Mouse (Mus musculus): ENCODE measurements at regions not wholly inside any gene's neighbourhood (a gene's known extent, or its start where the extent isn't known, plus 50 kb on each side); places are given as distances from the start of the nearest gene placed in this dataset.

GRCm38 (mm10) chr8:54372921-54373320 lies 156.5 kb upstream of the Asb5 start:
- no peak for TF ChIP-seq CTCF (IDR thresholded peaks at IDR 0.05)
- Histone ChIP-seq H3K4me2 (ENCODE audit: low read depth, low read length, poor library complexity, severe bottlenecking) (no peak overlapping the region), H3K4me1 (ENCODE audit: insufficient read depth, low read length) (no peaks in the 10 kb centered on the region), H3K9ac (replicated peaks; ENCODE audit: low read length, poor library complexity, severe bottlenecking) (no peak overlapping the region), H3K27ac (ENCODE audit: low read depth, low read length) (no peak overlapping the region), H3K36me3 (ENCODE audit: insufficient read depth, low read length) (no peaks in the 10 kb centered on the region), H3K4me3 (ENCODE audit: low read depth, low read length) (no peak overlapping the region), H3K9me3 (ENCODE audit: low read length) (no peaks in the 10 kb centered on the region), H3K27me3 (ENCODE audit: insufficient read depth, low read length) (no peaks in the 10 kb centered on the region)
- 77% methylated on average over 1 of the region's 1 CpGs for WGBS
- ATAC-seq (ENCODE audit: low FRiP score) = no peak
- DNase-seq (ENCODE audit: low spot score) = no peak

- no peaks in the 10 kb centered on the region for H3K36me3 ChIP-seq (ENCODE audit: insufficient read depth, low read length)
- H3K27me3 ChIP-seq (ENCODE audit: insufficient read depth, low read length) = no peaks in the 10 kb centered on the region
- ATAC-seq (ENCODE audit: low FRiP score) (no peak), DNase-seq (ENCODE audit: low spot score) (no peak)
- H3K4me1 ChIP-seq (ENCODE audit: insufficient read depth, low read length) = no peaks in the 10 kb centered on the region
- H3K4me2 ChIP-seq (ENCODE audit: low read depth, low read length, poor library complexity, severe bottlenecking) = no peak overlapping the region
- no peak overlapping the region for H3K4me3 ChIP-seq (ENCODE audit: low read depth, low read length)
- WGBS = 83% methylated on average over 3 of the region's 3 CpGs
- H3K9me3 ChIP-seq (ENCODE audit: low read length) = no peaks in the 10 kb centered on the region
- no peak overlapping the region for H3K27ac ChIP-seq (ENCODE audit: low read depth, low read length)
- TF ChIP-seq CTCF (IDR thresholded peaks at IDR 0.05) = no peak
- no peak overlapping the region for H3K9ac ChIP-seq (replicated peaks; ENCODE audit: low read length, poor library complexity, severe bottlenecking)
Observed at GRCm38 (mm10) chr8:54375373-54376098, 153.8 kb upstream of the Asb5 start.

- no peaks in the 10 kb centered on the region for H3K36me3 ChIP-seq (ENCODE audit: insufficient read depth, low read length)
- 52% methylated on average over 2 of the region's 2 CpGs for WGBS
- H3K4me1 ChIP-seq (ENCODE audit: insufficient read depth, low read length) = no peaks in the 10 kb centered on the region
- TF ChIP-seq CTCF (IDR thresholded peaks at IDR 0.05) = no peak
- no peak overlapping the region for H3K4me2 ChIP-seq (ENCODE audit: low read depth, low read length, poor library complexity, severe bottlenecking)
- H3K9me3 ChIP-seq (ENCODE audit: low read length) = no peaks in the 10 kb centered on the region
- ATAC-seq (ENCODE audit: low FRiP score) = no peak
- H3K27me3 ChIP-seq (ENCODE audit: insufficient read depth, low read length) = no peaks in the 10 kb centered on the region
- H3K27ac ChIP-seq (ENCODE audit: low read depth, low read length) = no peak overlapping the region
- no peak for DNase-seq (ENCODE audit: low spot score)
- H3K4me3 ChIP-seq (ENCODE audit: low read depth, low read length) = no peak overlapping the region
- no peak overlapping the region for H3K9ac ChIP-seq (replicated peaks; ENCODE audit: low read length, poor library complexity, severe bottlenecking)
Observed at GRCm38 (mm10) chr8:54380191-54380590, 149.2 kb upstream of the Asb5 start.

GRCm38 (mm10) chr8:54392866-54393265 lies 136.5 kb upstream of the Asb5 start:
- Histone ChIP-seq H3K4me1 (ENCODE audit: insufficient read depth, low read length) (no peaks in the 10 kb centered on the region), H3K9me3 (ENCODE audit: low read length) (no peaks in the 10 kb centered on the region), H3K27ac (ENCODE audit: low read depth, low read length) (no peak overlapping the region), H3K4me3 (ENCODE audit: low read depth, low read length) (no peak overlapping the region), H3K36me3 (ENCODE audit: insufficient read depth, low read length) (no peaks in the 10 kb centered on the region), H3K27me3 (ENCODE audit: insufficient read depth, low read length) (no peaks in the 10 kb centered on the region), H3K9ac (replicated peaks; ENCODE audit: low read length, poor library complexity, severe bottlenecking) (no peak overlapping the region), H3K4me2 (ENCODE audit: low read depth, low read length, poor library complexity, severe bottlenecking) (no peak overlapping the region)
- TF ChIP-seq CTCF (IDR thresholded peaks at IDR 0.05) = no peak
- no peak for DNase-seq (ENCODE audit: low spot score)
- ATAC-seq (ENCODE audit: low FRiP score) = no peak

- Histone ChIP-seq H3K9ac (replicated peaks; ENCODE audit: low read length, poor library complexity, severe bottlenecking) (no peak overlapping the region), H3K9me3 (ENCODE audit: low read length) (no peaks in the 10 kb centered on the region), H3K4me3 (ENCODE audit: low read depth, low read length) (no peak overlapping the region), H3K4me1 (ENCODE audit: insufficient read depth, low read length) (no peaks in the 10 kb centered on the region), H3K27me3 (ENCODE audit: insufficient read depth, low read length) (no peaks in the 10 kb centered on the region), H3K4me2 (ENCODE audit: low read depth, low read length, poor library complexity, severe bottlenecking) (no peak overlapping the region), H3K36me3 (ENCODE audit: insufficient read depth, low read length) (no peaks in the 10 kb centered on the region), H3K27ac (ENCODE audit: low read depth, low read length) (no peak overlapping the region)
- WGBS = 93% methylated on average over 12 of the region's 12 CpGs
- TF ChIP-seq CTCF (IDR thresholded peaks at IDR 0.05) = no peak
- ATAC-seq (ENCODE audit: low FRiP score) = no peak
- no peak for DNase-seq (ENCODE audit: low spot score)
Observed at GRCm38 (mm10) chr8:54393466-54394197, 135.7 kb upstream of the Asb5 start.

GRCm38 (mm10) chr8:54405723-54406122 lies 123.7 kb upstream of the Asb5 start:
- H3K4me3 ChIP-seq (ENCODE audit: low read depth, low read length) = no peak overlapping the region
- no peak for ATAC-seq (ENCODE audit: low FRiP score)

More at GRCm38 (mm10) chr8:54405723-54406122, 123.7 kb upstream of the Asb5 start:
- H3K4me1 ChIP-seq (ENCODE audit: insufficient read depth, low read length) = no peaks in the 10 kb centered on the region
- no peak overlapping the region for H3K4me2 ChIP-seq (ENCODE audit: low read depth, low read length, poor library complexity, severe bottlenecking)
- WGBS = 39% methylated on average over 2 of the region's 2 CpGs
- TF ChIP-seq CTCF (IDR thresholded peaks at IDR 0.05) = no peak
- no peak for DNase-seq (ENCODE audit: low spot score)
- no peaks in the 10 kb centered on the region for H3K27me3 ChIP-seq (ENCODE audit: insufficient read depth, low read length)
- H3K9me3 ChIP-seq (ENCODE audit: low read length) = no peaks in the 10 kb centered on the region
- no peak overlapping the region for H3K27ac ChIP-seq (ENCODE audit: low read depth, low read length)
- no peak overlapping the region for H3K9ac ChIP-seq (replicated peaks; ENCODE audit: low read length, poor library complexity, severe bottlenecking)
- H3K36me3 ChIP-seq (ENCODE audit: insufficient read depth, low read length) = no peaks in the 10 kb centered on the region
